Mouse (Mus musculus) liver, postnatal 0 days (tissue): ENCODE measurements around the gene Dnaaf1.

Source experiments
- CTCF ChIP-seq: sonication (generic); IDR thresholded peaks from 2 replicates; pipeline ENCODE4 v1.5.1; 2016; ENCODE audit warnings: antibody characterized with exemption, low read depth
- EP300 ChIP-seq: IDR thresholded peaks from 2 replicates; pipeline ENCODE4 v1.6.1; 2016; ENCODE audit warnings: antibody characterized with exemption, low read depth, mild to moderate bottlenecking

- TF ChIP-seq EP300 = no peak
- TF ChIP-seq CTCF = no peak
Measured at GRCm38 (mm10) chr8:119572411-119572810, 2.6 kb upstream of the Dnaaf1 start.
